Mouse (Mus musculus) ES-Bruce4 (cell line): Measurements from ENCODE around the gene Psmd11. TPM values are rescaled to one million over a fixed set of nuclear protein-coding genes. Genes with fewer than 3 reads are reported as not detected.

Experiments
- H3K27ac ChIP-seq: 2 replicates; pipeline ENCODE4 v1.5.1; 2012; ENCODE audit warnings: low read length, inconsistent platforms; ENCODE audit not compliant: insufficient read depth
- H3K27me3 ChIP-seq: 2 replicates; pipeline ENCODE4 v1.6.1; 2012; ENCODE audit warnings: mild to moderate bottlenecking, low read length, inconsistent platforms; ENCODE audit not compliant: control insufficient read depth, poor library complexity, insufficient read depth, severe bottlenecking
- H3K36me3 ChIP-seq: 2 replicates; pipeline ENCODE4 v1.6.1; 2012; ENCODE audit warnings: inconsistent platforms, mild to moderate bottlenecking, low read length, moderate library complexity; ENCODE audit not compliant: control insufficient read depth, poor library complexity, insufficient read depth, severe bottlenecking
- H3K4me1 ChIP-seq: one replicate; pipeline ENCODE4 v1.8.1; 2011; ENCODE audit warnings: low read length; ENCODE audit not compliant: control insufficient read depth, insufficient read depth
- H3K4me3 ChIP-seq: 2 replicates; pipeline ENCODE4 v1.5.1; 2011; ENCODE audit warnings: low read depth, mild to moderate bottlenecking, low read length
- H3K9ac ChIP-seq: 2 replicates; pipeline ENCODE4 v1.6.1; 2012; ENCODE audit warnings: low read depth, mild to moderate bottlenecking, inconsistent platforms; ENCODE audit not compliant: poor library complexity, severe bottlenecking
- H3K9me3 ChIP-seq: replicated peaks from 2 replicates; pipeline ENCODE4 v1.6.1; 2012; ENCODE audit warnings: mild to moderate bottlenecking, low read length, inconsistent platforms; ENCODE audit not compliant: control insufficient read depth, poor library complexity, insufficient read depth, severe bottlenecking
- CTCF ChIP-seq: IDR thresholded peaks from one replicate; pipeline ENCODE4 v1.8.1; 2011; ENCODE audit warnings: low read depth, low read length
- EP300 ChIP-seq: IDR thresholded peaks from 2 replicates; pipeline ENCODE4 v1.6.1; 2011; ENCODE audit warnings: low read depth, low read length; ENCODE audit not compliant: insufficient read depth
- POLR2A ChIP-seq: IDR thresholded peaks from one replicate; pipeline ENCODE4 v1.8.1; 2011; ENCODE audit warnings: low read length; ENCODE audit not compliant: insufficient read depth
- polyA plus RNA-seq: library from polyadenylated mRNA; stranded (reverse); fragments of >200 nt; gene quantifications from 2 replicates; pipeline ENCODE4 v1.2.4, GENCODE M21; 2011; ENCODE audit warnings: low read depth; ENCODE audit not compliant: missing spikeins, insufficient read depth, insufficient read length

The Psmd11 gene
- polyA plus RNA-seq, 1 experiment = 261 TPM

DNA sequence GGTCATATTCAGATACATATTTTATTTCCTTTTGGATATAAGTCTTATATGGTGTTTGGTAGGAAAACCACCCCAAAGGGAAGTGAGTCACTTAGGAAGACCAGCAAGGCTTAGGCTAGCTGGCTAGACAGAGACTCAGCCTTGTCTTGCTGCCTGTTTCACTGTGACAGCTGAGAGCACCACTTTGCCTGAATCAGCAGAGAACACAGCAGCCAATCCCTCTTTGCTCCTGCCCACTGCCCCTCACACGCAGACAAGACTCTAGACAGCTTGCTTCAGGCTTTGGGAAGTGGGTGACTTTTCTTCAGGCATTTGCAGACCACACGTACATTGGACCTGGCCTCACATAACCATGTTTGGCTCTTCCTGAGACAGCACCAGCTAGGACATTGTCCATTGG lies 92.7 kb downstream of the Psmd11 start:
- no peak for TF ChIP-seq CTCF
- no peak for TF ChIP-seq POLR2A
- no peak for TF ChIP-seq EP300
- H3K4me1 ChIP-seq = no peaks in the 10 kb centered on the region
- no peak overlapping the region for H3K9ac ChIP-seq
- H3K27ac ChIP-seq = no peak overlapping the region
- no peaks in the 10 kb centered on the region for H3K9me3 ChIP-seq
- no peak overlapping the region for H3K4me3 ChIP-seq
- no peaks in the 10 kb centered on the region for H3K27me3 ChIP-seq
- H3K36me3 ChIP-seq = no peaks in the 10 kb centered on the region

Other genes starting within 250 kb of the Psmd11 start
- gene Rnf135, start 244.8 kb upstream of the Psmd11 start, polyA plus RNA-seq = 4.5 and 5.3 TPM in 2 replicates
- gene Rhot1, start 219.6 kb upstream of the Psmd11 start, polyA plus RNA-seq = 52.5 and 52.9 TPM in 2 replicates
- 0.29 and 0.69 TPM in 2 replicates for gene Rhbdl3, start 127.7 kb upstream of the Psmd11 start, polyA plus RNA-seq
- gene 5730455P16Rik, start 50.6 kb upstream of the Psmd11 start, polyA plus RNA-seq = 27.8 and 31.0 TPM in 2 replicates
- 344 and 357 TPM in 2 replicates for gene Zfp207, start 45.3 kb upstream of the Psmd11 start, polyA plus RNA-seq
- gene Cdk5r1, start 48.4 kb downstream of the Psmd11 start, polyA plus RNA-seq = 0.96 and 1.3 TPM in 2 replicates